Mouse (Mus musculus) Muller cell, postnatal 12 days (primary cell): ENCODE data around the gene A930018P22Rik.
"Not testable (repeated sequence)": the region's sequence is repeated elsewhere in the genome, so short reads cannot be mapped to it uniquely, and the experiment has no call there.

ENCODE experiments used
- DNase-seq: peaks from one replicate; pipeline ENCODE4 v3.0.0-alpha.2; 2015; ENCODE audit errors: inconsistent ontology term

The A930018P22Rik gene

DNA sequence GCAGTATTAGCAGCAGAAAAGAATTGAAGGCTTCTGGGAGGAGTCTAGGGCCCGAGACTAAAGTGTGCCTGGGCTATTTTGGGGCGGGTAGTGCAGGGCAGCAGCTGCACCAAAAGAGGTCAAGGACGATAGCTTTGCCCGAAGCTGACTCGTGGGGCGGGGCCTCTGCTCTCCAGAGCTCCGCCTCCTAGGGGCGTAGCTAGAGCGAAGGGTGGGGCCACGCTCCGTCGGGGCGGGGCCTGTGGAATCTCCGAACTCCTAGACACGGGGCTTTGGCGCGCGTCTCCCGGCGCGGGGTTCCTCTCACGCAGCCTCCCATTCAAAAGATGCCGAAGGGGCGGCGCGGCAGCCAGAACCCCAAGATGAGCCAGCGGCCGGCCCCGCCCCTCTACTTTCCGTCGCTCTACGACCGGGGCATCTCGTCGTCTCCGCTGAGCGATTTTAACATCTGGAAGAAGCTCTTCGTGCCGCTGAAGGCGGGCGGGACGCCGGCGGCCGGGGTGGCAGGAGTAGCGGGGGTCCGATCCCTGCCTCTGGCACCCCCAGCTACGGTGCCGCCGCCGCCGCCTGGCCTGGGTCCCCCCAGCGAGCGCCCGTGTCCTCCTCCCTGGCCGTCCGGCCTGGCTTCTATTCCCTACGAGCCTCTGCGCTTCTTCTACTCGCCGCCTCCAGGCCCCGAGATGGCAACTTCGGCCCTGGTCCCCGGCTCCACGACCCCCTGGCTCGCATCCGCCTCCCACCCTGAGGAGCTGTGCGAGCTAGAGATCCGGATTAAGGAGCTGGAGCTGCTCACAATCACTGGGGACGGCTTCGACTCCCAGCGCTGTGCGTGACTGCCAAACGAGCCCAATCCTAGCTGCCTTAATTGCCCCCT lies at the start of gene A930018P22Rik:
TSS of gene A930018P22Rik (plus strand) at position 265 of the 874 bp plus-strand sequence.
- DNase-seq: peak; percentile 98

DNA sequence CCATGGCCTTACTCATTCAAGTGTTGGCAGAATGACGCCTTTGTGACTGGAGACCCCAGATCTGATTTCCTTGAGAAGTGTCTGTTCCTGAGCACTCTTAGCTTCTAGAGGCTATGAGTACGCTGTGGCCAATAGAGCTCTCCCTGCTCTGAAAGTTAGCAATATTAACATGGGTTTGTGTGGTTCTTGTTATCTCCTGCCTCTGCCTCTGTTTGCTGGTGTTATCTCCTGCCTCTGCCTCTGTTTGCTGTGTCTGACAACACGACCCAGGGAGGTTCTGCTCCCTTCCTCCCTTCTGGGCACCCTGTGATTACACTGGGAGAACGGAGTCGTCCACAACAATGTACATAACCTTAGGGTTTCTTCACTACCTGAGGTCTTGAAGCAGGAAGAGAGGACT lies 44.3 kb upstream of the A930018P22Rik start:
- not testable (repeated sequence) for DNase-seq

- not testable (repeated sequence) for DNase-seq
Observed at GRCm38 (mm10) chr2:104081436-104082050, 41.0 kb upstream of the A930018P22Rik start.

DNA sequence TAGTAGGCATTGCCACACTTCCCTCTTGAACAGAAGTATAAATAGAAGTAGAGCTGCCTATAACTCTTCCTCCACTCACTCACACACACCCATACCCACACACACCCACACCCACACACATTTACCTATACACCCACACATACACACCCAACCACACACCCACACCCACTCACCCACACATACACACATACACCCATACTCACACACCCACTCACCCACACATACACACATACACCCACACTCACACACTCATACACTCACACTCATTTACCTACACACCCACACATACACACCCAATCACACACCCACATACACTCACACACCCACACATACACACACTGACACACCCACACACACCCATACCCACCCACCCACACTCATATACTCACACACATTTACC lies 40.1 kb upstream of the A930018P22Rik start:
- no peak for DNase-seq

DNA sequence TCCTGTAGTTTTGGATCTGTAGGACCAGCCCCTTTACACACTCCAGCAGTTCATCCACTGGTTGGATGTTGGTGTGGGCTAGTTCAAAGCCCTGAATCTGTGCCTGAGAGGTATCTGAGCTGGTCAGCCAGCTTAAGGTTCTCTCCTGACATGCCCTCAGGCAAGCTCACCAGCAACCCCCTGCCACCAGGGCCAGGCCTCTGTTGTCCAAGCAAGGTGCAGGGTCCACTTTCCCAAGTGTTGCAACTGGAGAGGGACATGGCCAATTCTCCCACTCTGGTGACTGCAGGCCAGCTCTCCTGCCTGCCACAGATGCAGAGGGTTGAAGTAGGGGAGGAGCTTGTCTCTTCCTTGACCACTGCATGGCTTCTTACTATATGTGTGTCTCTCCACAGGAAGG lies 38.5 kb upstream of the A930018P22Rik start:
- not testable (repeated sequence) for DNase-seq

- DNase-seq: not testable (repeated sequence)
Observed at GRCm38 (mm10) chr2:104087562-104087961, 35.0 kb upstream of the A930018P22Rik start.

- DNase-seq: no peak
Observed at GRCm38 (mm10) chr2:104093305-104093704, 29.3 kb upstream of the A930018P22Rik start.

DNA sequence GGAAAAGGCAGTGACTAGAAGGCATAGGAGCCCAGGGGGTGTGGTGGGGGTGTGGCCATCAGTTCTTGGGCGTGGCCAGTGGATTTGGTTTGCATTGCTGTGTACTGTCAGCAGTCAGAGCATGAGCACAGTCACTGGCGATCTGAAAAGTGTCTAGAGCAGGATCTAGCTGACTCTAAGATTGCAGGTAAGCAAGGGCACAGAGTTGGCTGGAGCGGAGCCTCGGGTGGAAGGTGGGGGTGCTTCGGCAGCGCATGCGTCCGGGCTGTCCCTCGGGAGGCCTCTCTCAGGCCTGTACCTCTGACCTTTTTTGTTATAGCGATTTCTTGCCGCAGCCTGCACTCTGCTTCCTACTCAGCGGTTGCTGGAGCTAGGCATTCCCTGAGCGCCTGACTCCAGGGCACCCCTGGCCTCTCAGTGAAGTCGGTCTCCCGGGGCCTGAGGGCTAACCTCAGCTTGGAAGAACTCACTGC lies 26.8 kb upstream of the A930018P22Rik start, which contains the start of gene Cd59a:
TSS of gene Cd59a (plus strand) at position 61 of the 473 bp plus-strand sequence.
- DNase-seq: peak; percentile 85

GRCm38 (mm10) chr2:104096256-104096655 lies 26.3 kb upstream of the A930018P22Rik start:
- DNase-seq: peak; percentile 19

DNA sequence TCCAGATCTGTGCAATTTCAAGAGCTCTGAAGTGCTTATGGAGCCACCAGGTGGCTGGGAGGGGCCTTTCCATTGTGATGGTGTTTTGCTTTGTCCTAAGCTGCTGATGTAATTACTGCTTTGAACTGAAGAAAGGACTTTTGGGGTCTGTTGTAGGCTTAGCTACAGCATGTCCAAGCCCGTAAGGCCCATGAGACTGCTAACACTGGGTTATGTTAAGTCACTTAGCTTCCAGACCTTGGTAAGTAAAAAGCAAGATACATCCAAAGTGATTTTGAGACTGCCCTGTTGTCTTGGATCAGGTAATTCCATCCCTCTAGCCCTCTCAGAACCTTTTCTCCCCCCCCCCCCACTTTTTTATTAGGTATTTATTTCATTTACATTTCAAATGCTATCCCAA lies 25.8 kb upstream of the A930018P22Rik start:
- DNase-seq: not testable (repeated sequence)

DNA sequence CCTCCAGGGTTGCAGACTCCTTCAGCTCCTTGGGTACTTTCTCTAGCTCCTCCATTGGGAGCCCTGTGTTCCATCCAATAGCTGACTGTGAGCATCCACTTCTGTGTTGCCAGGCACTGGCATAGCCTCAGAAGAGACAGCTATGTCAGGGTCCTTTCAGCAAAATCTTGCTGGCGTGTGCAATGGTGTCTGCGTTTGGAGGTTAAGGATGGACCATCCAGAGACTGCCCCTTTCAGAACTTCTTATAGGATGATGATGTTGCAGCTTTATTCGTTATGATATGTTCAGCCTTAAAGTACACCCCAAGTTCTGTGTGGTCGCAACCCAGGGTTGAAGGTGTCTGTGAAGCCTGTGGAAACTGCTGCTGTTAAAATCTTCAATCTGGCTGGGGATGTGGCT lies 25.2 kb upstream of the A930018P22Rik start:
- not testable (repeated sequence) for DNase-seq

DNA sequence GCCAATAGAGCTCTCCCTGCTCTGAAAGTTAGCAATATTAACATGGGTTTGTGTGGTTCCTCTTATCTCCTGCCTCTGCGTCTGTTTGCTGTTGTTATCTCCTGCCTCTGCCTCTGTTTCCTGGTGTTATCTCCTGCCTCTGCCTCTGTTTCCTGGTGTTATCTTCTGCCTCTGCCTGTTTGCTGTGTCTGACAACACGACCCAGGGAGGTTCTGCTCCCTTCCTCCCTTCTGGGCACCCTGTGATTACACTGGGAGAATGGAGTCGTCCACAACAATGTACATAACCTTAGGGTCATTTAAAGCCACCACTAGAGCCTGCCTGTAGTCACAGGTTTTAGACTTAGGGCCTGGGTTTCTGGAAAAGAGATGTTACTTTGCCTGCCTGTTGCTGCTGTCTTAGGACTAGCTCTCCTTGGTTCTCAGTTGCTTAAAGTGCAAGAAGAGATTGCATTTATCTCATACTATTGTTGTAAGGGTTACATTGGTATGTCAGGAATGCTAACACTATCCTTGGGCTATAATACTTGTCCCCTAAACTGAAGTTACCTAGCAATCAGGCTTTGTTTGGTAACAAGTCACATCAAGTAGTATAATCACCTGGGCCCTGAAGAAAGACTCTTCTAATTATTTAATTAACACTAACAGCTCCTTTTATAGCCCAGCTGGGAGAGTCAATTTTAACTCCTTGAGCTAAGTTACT lies 23.9 kb upstream of the A930018P22Rik start:
- DNase-seq: peak; percentile 38

GRCm38 (mm10) chr2:104099231-104099585 lies 23.4 kb upstream of the A930018P22Rik start:
- no peak for DNase-seq

GRCm38 (mm10) chr2:104099946-104100345 lies 22.6 kb upstream of the A930018P22Rik start:
- no peak for DNase-seq

DNA sequence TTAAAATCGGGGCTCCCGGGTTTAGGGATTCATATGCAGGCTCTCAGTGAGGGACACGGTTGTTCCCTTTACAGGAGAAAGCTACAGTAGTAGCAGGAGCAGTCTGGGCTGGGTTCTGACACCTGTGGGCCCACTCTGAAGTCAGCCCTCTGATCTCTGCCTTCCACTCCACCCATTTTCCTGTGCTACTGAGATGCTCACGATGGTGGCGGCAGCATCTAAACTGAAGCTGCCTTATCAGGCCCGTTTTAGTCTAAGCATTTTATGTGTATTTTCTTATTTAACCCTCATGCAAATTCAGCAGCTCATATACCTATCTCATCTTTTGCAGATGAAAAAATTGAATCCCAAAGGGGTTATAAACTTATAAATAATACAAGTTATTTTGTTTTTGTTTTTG lies 17.8 kb upstream of the A930018P22Rik start:
- DNase-seq: no peak

DNA sequence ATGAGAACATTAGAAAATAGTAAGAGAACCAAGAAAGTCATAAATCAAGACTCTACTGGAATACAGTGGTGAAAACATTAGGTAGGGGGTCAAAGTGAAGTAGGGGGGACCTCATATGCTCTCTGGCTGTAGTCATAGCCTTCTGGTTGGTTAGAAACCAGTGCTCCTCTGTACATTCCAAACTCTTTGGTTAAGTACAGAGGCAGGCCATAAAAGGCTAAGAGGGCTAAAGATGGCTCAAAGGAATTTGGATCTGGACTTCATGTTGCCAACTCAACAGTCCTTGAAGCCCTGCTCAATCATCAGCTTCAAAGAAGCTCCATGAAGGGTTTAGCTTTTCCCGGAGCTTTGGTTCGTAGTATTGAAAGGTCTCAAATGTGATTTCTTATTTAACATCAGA lies 13.5 kb upstream of the A930018P22Rik start:
- not testable (repeated sequence) for DNase-seq

DNA sequence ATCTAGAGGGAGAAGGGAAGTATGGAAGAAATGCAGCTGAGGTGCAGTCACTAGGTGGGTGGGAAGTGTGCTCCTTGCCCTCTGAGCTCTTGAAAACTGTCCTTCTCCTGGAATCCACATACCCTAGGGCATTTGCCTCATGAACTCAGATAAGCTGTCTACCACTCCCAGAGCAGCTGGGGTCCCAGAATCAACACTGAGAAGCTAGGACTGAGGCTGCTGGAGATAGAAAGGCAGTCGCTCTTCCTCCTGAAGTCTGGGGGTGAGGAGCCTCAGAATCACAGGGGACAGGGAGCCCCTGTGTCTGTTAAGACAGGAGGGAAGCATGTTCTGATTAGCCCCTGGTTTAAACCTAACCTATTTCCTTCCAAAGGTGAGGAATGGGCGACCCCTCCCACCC lies 13.0 kb upstream of the A930018P22Rik start:
- DNase-seq: peak; percentile 16

DNA sequence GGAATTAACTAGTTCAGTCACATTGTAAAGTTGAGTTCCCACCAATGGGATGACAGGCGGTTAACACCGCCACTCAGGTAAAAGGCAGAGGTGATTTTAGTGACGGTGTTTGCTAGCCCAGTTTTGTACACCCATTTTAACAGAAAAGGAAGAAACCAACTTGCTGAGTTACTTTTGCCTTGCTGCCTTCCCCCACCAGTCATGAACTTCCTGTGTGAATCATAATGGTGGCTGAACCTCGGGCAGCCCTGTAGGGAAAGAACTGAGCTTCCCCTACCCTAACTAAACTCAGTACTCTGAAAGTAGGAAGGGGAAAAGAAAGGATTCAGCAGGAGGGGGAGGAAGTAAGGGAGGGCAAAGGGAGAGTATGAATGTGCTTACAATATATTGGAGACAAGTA lies 12.5 kb upstream of the A930018P22Rik start:
- DNase-seq: no peak

- DNase-seq: not testable (repeated sequence)
Observed at GRCm38 (mm10) chr2:104111170-104111797, 11.3 kb upstream of the A930018P22Rik start.

DNA sequence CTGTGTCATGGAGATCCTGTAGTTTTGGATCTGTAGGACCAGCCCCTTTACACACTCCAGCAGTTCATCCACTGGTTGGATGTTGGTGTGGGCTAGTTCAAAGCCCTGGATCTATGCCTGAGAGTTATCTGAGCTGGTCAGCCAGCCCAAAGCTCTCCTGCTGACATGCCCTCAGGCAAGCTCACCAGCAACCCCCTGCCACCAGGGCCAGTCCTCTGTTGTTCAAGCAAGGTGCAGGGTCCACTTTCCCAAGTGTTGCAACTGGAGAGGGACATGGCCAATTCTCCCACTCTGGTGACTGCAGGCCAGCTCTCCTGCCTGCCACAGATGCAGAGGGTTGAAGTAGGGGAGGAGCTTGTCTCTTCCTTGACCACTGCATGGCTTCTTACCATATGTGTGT lies 9.0 kb upstream of the A930018P22Rik start:
- DNase-seq: not testable (repeated sequence)

DNA sequence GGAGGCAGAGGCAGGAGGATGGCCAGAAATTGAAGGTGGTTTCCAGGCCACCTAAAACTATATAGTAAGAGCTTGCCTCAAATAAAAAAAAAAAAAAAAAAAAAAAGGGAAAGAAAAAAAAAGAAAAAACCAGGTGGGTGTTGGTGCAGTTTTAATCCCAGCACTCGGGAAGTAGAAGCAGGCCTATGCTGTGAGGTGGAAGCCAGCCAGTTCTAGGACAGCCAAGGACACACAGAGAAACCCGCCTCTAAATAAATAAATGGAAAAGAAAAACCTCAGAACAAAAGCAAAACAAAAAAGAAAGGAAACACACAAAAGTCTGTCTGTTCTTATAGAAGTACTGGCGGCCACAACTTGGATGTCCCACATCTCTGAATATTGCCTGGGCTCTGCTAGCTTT lies 7.7 kb upstream of the A930018P22Rik start:
- no peak for DNase-seq

GRCm38 (mm10) chr2:104117173-104117572 lies 5.4 kb upstream of the A930018P22Rik start:
- DNase-seq: not testable (repeated sequence)
